Mouse (Mus musculus): Measurements from ENCODE around the gene Eloa.
A peak's percentile ranks its signal among the peaks of the same experiment; 100 is the strongest.
"Not testable (repeated sequence)": the region's sequence is repeated elsewhere in the genome, so short reads cannot be mapped to it uniquely, and the experiment has no call there.

Gene Eloa

GRCm38 (mm10) chr4:136021549-136022047, at the start of gene Eloa:
Gene Eloa (minus strand): TSS chr4:136021763.
- DNase-seq (ENCODE audit: low read depth, low spot score) = peak; percentile 99

GRCm38 (mm10) chr4:136071178-136071714, 49.7 kb upstream of the Eloa start:
- DNase-seq (ENCODE audit: low read depth, low spot score) = peak; percentile 89

- no peak for DNase-seq (ENCODE audit: low read depth, low spot score)
Measured at GRCm38 (mm10) chr4:136070592-136070991, 49.0 kb upstream of the Eloa start.

GRCm38 (mm10) chr4:136069954-136070353, 48.4 kb upstream of the Eloa start:
- DNase-seq (ENCODE audit: low read depth, low spot score) = peak; percentile 87

GRCm38 (mm10) chr4:136069313-136069712, 47.8 kb upstream of the Eloa start:
- no peak for DNase-seq (ENCODE audit: low read depth, low spot score)

GRCm38 (mm10) chr4:136063143-136063542, 41.6 kb upstream of the Eloa start:
- DNase-seq (ENCODE audit: low read depth, low spot score) = no peak

GRCm38 (mm10) chr4:136059800-136060488, 38.4 kb upstream of the Eloa start:
- DNase-seq (ENCODE audit: low read depth, low spot score) = not testable (repeated sequence)

GRCm38 (mm10) chr4:136057916-136058315, 36.4 kb upstream of the Eloa start:
- DNase-seq (ENCODE audit: low read depth, low spot score) = no peak

- no peak for DNase-seq (ENCODE audit: low read depth, low spot score)
Measured at GRCm38 (mm10) chr4:136056030-136056429, 34.5 kb upstream of the Eloa start.

- DNase-seq (ENCODE audit: low read depth, low spot score) = no peak
Measured at GRCm38 (mm10) chr4:136053843-136054242, 32.3 kb upstream of the Eloa start.

GRCm38 (mm10) chr4:136053247-136053596, 31.7 kb upstream of the Eloa start, which contains the start of gene Rpl11:
Gene Rpl11 (minus strand): TSS chr4:136053428.
- DNase-seq (ENCODE audit: low read depth, low spot score) = peak; percentile 96

- no peak for DNase-seq (ENCODE audit: low read depth, low spot score)
Measured at GRCm38 (mm10) chr4:136052534-136053246, 31.1 kb upstream of the Eloa start.

GRCm38 (mm10) chr4:136052060-136052459, 30.5 kb upstream of the Eloa start:
- no peak for DNase-seq (ENCODE audit: low read depth, low spot score)

GRCm38 (mm10) chr4:136050226-136050625, 28.7 kb upstream of the Eloa start:
- DNase-seq (ENCODE audit: low read depth, low spot score) = no peak

GRCm38 (mm10) chr4:136048291-136049032, 26.9 kb upstream of the Eloa start:
- no peak for DNase-seq (ENCODE audit: low read depth, low spot score)

- DNase-seq (ENCODE audit: low read depth, low spot score) = no peak
Measured at GRCm38 (mm10) chr4:136047626-136048025, 26.1 kb upstream of the Eloa start.

- no peak for DNase-seq (ENCODE audit: low read depth, low spot score)
Measured at GRCm38 (mm10) chr4:136046888-136047287, 25.3 kb upstream of the Eloa start.

GRCm38 (mm10) chr4:136045091-136045490, 23.5 kb upstream of the Eloa start:
- DNase-seq (ENCODE audit: low read depth, low spot score) = no peak

- DNase-seq (ENCODE audit: low read depth, low spot score) = no peak
Measured at GRCm38 (mm10) chr4:136043784-136044400, 22.3 kb upstream of the Eloa start.

- DNase-seq (ENCODE audit: low read depth, low spot score) = no peak
Measured at GRCm38 (mm10) chr4:136035078-136035477, 13.5 kb upstream of the Eloa start.

GRCm38 (mm10) chr4:136033231-136033630, 11.7 kb upstream of the Eloa start:
- DNase-seq (ENCODE audit: low read depth, low spot score) = no peak

All from forelimb bud, embryonic 11.5 days (tissue).